Mouse (Mus musculus) midbrain, embryonic 15.5 days (tissue): Measurements from ENCODE around the gene Col4a2. TPM values are rescaled to one million over a fixed set of nuclear protein-coding genes. Genes with fewer than 3 reads are reported as not detected.
A peak's percentile ranks its signal among the peaks of the same experiment; 100 is the strongest.
"Not testable (repeated sequence)": the region's sequence is repeated elsewhere in the genome, so short reads cannot be mapped to it uniquely, and the experiment has no call there.

ENCODE experiments used
- ATAC-seq: fragments of 200-750 bp; cut with Nextera tagmentation; replicated peaks from 2 replicates; pipeline ENCODE4 v1.8.0; 2017; ENCODE audit warnings: moderate TSS enrichment
- H3K27ac ChIP-seq: fragments of 300-500 bp; sonication (generic); 2 replicates; pipeline ENCODE4 v1.5.1; 2015; ENCODE audit warnings: mild to moderate bottlenecking, inconsistent platforms
- H3K27me3 ChIP-seq: fragments of 300-500 bp; sonication (generic); replicated peaks from 2 replicates; pipeline ENCODE4 v1.6.1; 2015; ENCODE audit warnings: inconsistent platforms
- H3K36me3 ChIP-seq: fragments of 300-500 bp; sonication (generic); replicated peaks from 2 replicates; pipeline ENCODE4 v1.6.1; 2015; ENCODE audit warnings: inconsistent platforms
- H3K4me1 ChIP-seq: fragments of 300-500 bp; sonication (generic); 2 replicates; pipeline ENCODE4 v1.6.1; 2015; ENCODE audit warnings: inconsistent platforms
- H3K4me2 ChIP-seq: fragments of 300-500 bp; sonication (generic); 2 replicates; pipeline ENCODE4 v1.6.1; 2015; ENCODE audit warnings: inconsistent platforms, mild to moderate bottlenecking, moderate library complexity
- H3K4me3 ChIP-seq: fragments of 300-500 bp; sonication (generic); 2 replicates; pipeline ENCODE4 v1.5.1; 2015; ENCODE audit warnings: mild to moderate bottlenecking, inconsistent platforms
- H3K9ac ChIP-seq: fragments of 300-500 bp; sonication (generic); 2 replicates; pipeline ENCODE4 v1.6.1; 2015; ENCODE audit warnings: mild to moderate bottlenecking, inconsistent platforms
- H3K9me3 ChIP-seq: fragments of 300-500 bp; sonication (generic); 2 replicates; pipeline ENCODE4 v1.6.1; 2016; ENCODE audit warnings: inconsistent platforms
- WGBS: fragments of 180-500 bp; shearing (Covaris S2); methylation state at CpG from one replicate; pipeline ENCODE4 v1.1.7; 2015; ENCODE audit warnings: mixed read lengths; 5-methylcytosine and 5-hydroxymethylcytosine counted together
- polyA plus RNA-seq: library from polyadenylated mRNA; unstranded; fragments of >200 nt; fragmentation: Nextera tagmentation; extraction: Ambion mirVana; gene quantifications from 2 replicates; pipeline ENCODE4 v1.2.1, GENCODE M21; 2015

Col4a2 gene
- polyA plus RNA-seq, 1 experiment from 2014 or later: 43.7 TPM

DNA sequence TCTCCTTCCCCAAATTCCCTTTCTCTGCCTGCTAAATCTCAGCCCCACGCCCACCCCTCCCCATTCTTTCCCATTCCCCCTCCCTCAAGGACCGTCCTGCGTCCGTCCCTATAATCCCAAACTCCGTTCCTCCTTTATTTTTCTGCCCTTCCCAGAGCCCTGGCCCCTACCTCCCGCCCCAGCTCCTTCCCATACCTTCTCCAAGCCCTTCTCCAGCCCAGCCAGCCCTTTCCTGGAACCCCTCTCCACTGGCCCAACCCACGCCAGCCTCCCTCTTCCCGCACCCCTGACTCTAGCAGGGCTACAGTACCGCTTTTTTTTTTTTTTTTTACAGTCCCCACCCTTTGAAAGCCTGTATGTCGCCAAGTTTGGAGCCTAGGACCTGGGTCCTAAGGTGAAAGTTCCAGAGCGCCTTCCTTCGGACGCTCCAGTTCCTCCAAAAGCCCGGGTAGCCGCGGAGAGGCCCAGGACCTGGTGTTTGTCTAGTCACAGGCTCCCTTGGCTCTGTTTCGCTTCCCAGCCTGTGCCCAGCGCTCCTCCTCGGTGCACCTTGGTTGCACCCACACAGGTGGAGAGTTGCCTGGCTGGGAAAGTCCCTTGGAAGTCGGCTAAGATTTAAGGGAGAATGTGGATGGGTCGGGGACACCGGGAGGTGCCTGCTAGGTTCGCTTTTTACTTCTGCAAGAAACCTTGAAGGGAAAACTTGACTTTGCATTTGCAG lies 166.4 kb downstream of the Col4a2 start:
- no peak overlapping the region for H3K27ac ChIP-seq
- H3K27me3 ChIP-seq: peaks cover 64% of the 10 kb centered on the region
- peak overlapping the region; percentile 47 for H3K4me3 ChIP-seq
- no peaks in the 10 kb centered on the region for H3K36me3 ChIP-seq
- peak overlapping the region; percentile 98 for H3K4me2 ChIP-seq
- H3K9ac ChIP-seq: no peak overlapping the region
- H3K9me3 ChIP-seq: no peaks in the 10 kb centered on the region
- peaks cover 19% of the 10 kb centered on the region for H3K4me1 ChIP-seq
- ATAC-seq: no peak; the same call in 1 of the 2 replicates
- 2% methylated on average over 22 of the region's 23 CpGs for WGBS

DNA sequence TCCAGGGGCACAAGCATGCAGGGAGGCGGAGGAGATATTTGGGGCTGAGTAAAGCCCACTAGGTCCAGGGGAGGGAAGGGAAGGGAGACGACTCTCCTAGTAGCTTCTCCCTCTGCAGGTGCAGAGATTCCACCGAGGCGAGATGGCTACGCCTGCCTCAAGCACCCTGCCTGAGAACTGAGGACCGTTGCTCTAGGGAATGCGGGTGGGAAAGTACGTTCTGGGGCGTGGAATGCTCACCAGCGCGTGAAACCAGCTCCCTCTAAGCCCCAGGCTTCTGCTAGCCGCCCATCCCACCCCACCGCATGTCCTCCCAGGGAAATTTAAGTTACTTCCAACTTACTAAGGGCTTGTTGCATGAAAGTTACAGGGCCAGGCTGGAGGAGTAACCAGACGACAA lies 167.0 kb downstream of the Col4a2 start:
- WGBS: 6% methylated on average over 14 of the region's 14 CpGs
- Histone ChIP-seq H3K9me3 (no peaks in the 10 kb centered on the region), H3K4me1 (peaks cover 19% of the 10 kb centered on the region), H3K9ac (no peak overlapping the region), H3K27ac (no peak overlapping the region), H3K4me3 (no peak overlapping the region), H3K4me2 (no peak overlapping the region), H3K36me3 (no peaks in the 10 kb centered on the region), H3K27me3 (peaks cover 59% of the 10 kb centered on the region)
- ATAC-seq: no peak

DNA sequence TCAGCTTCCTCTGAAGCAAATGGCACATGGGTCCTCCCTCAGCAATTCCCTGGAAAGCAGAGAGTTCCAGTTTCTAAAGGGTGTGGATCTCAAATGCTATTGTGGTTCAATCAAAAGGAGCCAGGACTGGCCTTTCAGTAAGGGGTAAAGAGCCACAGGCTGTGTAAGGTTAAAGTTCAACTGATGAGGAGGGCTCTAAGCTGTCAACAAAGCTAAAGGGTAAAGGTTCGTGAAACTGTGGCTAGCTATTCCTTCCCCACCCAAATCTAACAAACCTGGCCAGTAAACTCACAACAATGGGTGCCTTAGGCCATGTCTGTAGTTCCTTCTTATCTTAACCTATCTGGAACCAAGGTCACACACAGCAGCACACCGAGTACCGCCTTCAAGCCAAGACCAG lies 169.3 kb downstream of the Col4a2 start:
- no peak overlapping the region for H3K4me3 ChIP-seq
- H3K27ac ChIP-seq: no peak overlapping the region
- H3K4me2 ChIP-seq: no peak overlapping the region
- H3K9me3 ChIP-seq: no peaks in the 10 kb centered on the region
- peaks cover 13% of the 10 kb centered on the region for H3K4me1 ChIP-seq
- no peak overlapping the region for H3K9ac ChIP-seq
- no peak for ATAC-seq
- 67% methylated on average over 3 of the region's 3 CpGs for WGBS
- H3K27me3 ChIP-seq: peaks cover 40% of the 10 kb centered on the region
- no peaks in the 10 kb centered on the region for H3K36me3 ChIP-seq

DNA sequence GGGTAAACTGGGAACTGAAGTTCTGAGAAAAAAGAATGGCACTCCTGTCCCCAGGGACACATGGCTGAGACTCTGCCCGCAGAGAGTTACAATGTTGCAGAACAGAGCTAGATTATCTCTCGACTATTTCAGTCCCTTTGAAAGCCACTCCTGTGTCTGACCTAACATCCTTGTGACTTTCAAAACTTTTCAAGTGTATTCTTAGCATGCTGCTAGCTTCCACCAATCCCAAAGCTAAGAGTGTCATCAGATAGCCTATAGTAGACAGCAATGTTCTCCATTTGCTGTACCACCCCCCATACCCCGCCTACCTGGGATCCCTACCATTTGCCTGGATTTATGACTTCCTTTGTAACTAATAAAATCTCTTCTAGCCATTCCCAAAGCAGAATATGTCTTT lies 169.9 kb downstream of the Col4a2 start:
- peaks cover 34% of the 10 kb centered on the region for H3K27me3 ChIP-seq
- no peak overlapping the region for H3K4me3 ChIP-seq
- ATAC-seq: no peak
- H3K9ac ChIP-seq: no peak overlapping the region
- peaks cover 10% of the 10 kb centered on the region for H3K4me1 ChIP-seq
- H3K36me3 ChIP-seq: no peaks in the 10 kb centered on the region
- no peak overlapping the region for H3K27ac ChIP-seq
- H3K9me3 ChIP-seq: no peaks in the 10 kb centered on the region
- WGBS: 70% methylated on average over 3 of the region's 3 CpGs
- no peak overlapping the region for H3K4me2 ChIP-seq

DNA sequence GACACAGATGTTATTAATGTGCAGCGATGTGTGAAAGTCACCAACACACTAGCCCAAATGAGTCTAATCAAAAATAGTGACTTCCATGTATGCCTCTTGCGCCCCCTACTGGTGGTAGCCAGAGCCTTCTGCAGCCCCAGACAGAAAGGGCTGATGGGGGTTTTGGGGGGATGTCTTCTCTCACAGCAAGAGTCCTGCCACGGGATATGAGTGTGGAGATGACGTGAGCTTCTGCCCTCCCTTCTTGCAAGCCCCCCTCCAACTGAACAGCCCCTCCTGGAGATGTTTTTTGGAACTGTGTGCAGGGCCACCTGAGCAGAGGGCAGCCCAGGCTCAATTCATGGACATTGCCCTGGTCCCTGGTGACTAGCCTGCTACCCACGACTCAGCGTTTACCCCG lies 173.5 kb downstream of the Col4a2 start:
- Histone ChIP-seq H3K4me2 (no peak overlapping the region), H3K4me3 (no peak overlapping the region), H3K9me3 (no peaks in the 10 kb centered on the region), H3K27me3 (peaks cover 13% of the 10 kb centered on the region; the same call in 1 of the 2 replicates), H3K36me3 (no peaks in the 10 kb centered on the region), H3K27ac (no peak overlapping the region), H3K4me1 (no peaks in the 10 kb centered on the region), H3K9ac (no peak overlapping the region)
- WGBS: 17% methylated on average over 7 of the region's 7 CpGs
- no peak for ATAC-seq

DNA sequence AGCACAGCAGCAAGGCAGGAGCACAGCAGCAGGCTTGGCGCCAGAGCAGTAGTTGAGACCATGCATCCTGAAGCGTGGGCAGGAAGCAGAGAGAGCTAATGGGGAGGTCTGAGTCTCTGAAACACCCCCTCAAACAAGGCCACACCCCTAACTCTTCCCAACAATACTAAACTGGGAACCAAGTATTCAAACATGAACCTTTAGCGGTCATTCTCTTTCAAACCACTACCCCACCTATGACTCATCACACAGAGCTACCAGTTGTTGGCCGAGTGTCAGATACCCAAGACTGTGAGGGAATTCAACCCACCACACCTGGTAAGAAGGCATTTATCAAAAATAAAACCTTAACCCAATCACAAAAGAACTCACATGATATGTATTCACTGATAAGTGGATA lies 174.6 kb downstream of the Col4a2 start:
- H3K4me3 ChIP-seq: no peak overlapping the region
- H3K36me3 ChIP-seq: no peaks in the 10 kb centered on the region
- 80% methylated on average over 4 of the region's 4 CpGs for WGBS
- no peak overlapping the region for H3K4me2 ChIP-seq
- H3K27ac ChIP-seq: no peak overlapping the region
- H3K4me1 ChIP-seq: no peaks in the 10 kb centered on the region
- no peaks in the 10 kb centered on the region for H3K9me3 ChIP-seq
- H3K9ac ChIP-seq: no peak overlapping the region
- ATAC-seq: no peak
- peaks cover 18% of the 10 kb centered on the region for H3K27me3 ChIP-seq

DNA sequence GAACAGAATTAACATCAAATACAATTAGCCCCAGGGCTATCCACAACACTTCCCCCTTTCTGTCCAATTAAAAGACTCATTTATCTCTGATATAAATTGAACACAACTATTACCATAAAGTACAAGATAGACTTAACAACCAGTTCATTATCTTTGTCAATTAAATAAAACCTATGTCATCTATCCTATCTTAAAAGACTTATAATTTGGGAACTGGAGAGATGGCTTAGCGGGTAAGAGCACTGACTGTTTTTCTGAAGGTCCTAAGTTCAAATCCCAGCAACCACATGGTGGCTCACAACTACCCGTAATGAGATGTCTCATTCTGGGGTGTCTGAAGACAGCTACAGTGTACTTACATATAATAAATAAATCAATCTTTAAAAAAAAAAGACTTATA lies 179.7 kb downstream of the Col4a2 start:
- H3K4me2 ChIP-seq, H3K27ac ChIP-seq, H3K9me3 ChIP-seq, H3K4me1 ChIP-seq, H3K9ac ChIP-seq, H3K4me3 ChIP-seq, H3K36me3 ChIP-seq, ATAC-seq: not testable (repeated sequence)
- 90% methylated on average over 2 of the region's 2 CpGs for WGBS
- peaks cover 28% of the 10 kb centered on the region for H3K27me3 ChIP-seq

DNA sequence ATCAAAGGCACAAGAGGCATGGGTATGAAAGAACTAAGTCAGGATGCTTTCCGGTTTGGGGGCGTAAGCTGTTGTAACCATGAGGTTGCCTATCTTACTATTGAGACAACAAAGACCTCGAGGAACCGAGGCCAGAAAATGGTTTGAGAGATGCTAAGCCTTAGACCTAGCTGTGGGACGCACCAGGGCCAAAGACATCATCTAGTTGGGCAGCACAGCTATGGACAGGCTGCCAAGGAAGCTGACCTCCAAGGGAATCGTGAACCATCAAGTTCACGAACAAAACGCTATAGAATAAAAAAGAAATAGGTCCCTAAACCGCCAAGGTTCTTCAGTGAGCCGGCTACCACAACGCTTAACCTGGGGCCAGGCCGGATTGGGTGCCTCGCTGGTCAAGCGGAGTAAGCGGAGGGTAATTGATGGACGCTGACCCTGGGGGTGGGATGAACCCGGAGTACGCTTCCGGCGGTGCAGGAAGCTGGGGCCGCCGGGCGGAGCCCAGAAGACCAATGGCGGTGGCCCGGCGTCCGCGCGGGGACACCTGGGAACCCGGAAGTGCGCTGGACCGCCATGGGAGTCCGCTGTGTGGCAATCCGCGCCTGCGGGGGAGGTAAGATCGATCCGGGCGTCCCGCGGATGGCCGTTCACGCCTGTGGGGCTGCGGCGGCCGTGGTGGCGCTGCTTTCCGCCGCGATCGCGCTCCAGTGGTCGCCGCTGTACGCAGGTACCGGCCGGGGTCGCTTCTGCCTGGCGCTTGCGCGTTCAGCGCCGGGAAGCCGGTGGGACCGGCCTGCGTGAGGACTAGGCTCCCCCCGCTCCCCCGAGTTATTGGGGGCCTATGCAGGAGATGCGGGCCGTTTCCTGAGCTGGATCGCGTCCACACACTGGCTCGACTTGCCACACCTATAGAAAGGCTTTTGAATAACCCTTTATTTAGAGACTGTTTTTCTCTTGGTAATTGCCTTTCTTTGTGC lies 184.7 kb downstream of the Col4a2 start, which contains the start of gene Naxd:
Gene Naxd, plus strand, starts transcription at position 490 of the 974 bp plus-strand sequence.
- 3% methylated on average over 73 of the region's 73 CpGs for WGBS
- Histone ChIP-seq H3K9me3 (no peaks in the 10 kb centered on the region), H3K27ac (peak within 1 kb of the TSS; percentile 85), H3K9ac (peak within 1 kb of the TSS; percentile 90), H3K36me3 (no peaks in the 10 kb centered on the region), H3K4me2 (peak within 1 kb of the TSS; percentile 71), H3K4me3 (peak within 1 kb of the TSS; percentile 78), H3K27me3 (peaks cover 13% of the 10 kb centered on the region; the same call in 1 of the 2 replicates), H3K4me1 (peaks cover 19% of the 10 kb centered on the region)
- ATAC-seq: peak; percentile 98

DNA sequence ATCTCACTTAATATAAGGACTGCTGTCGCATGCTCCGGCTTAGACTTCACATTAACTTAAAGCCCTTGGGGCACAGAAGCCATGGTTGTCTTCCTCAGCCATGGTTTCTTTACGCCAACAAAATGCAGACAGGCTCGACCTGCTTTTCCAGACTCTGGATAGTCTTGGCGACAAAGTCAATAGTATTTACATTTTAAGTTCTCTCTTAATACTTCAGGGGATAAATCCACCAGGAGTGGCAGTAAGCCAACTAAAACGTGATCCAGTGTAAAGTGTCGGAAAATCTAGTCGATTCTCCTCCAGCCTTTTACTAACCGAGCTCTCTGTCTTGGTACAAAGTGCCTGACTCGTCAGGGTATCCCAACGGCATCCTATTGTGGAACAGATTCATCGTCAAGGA lies 185.7 kb downstream of the Col4a2 start:
- peaks cover 9% of the 10 kb centered on the region; the same call in 1 of the 2 replicates for H3K27me3 ChIP-seq
- no peak for ATAC-seq
- peaks cover 4% of the 10 kb centered on the region; the same call in 1 of the 2 replicates for H3K36me3 ChIP-seq
- H3K9me3 ChIP-seq: no peaks in the 10 kb centered on the region
- H3K4me3 ChIP-seq: peak overlapping the region; percentile 78
- peak overlapping the region; percentile 71 for H3K4me2 ChIP-seq
- no peak overlapping the region for H3K27ac ChIP-seq
- H3K9ac ChIP-seq: no peak overlapping the region
- H3K4me1 ChIP-seq: peaks cover 19% of the 10 kb centered on the region
- 76% methylated on average over 12 of the region's 12 CpGs for WGBS

Other genes with a start within 250 kb of the Col4a2 start
- 90.6 and 102 TPM in 2 replicates for gene Col4a1, start within 50 bp of the Col4a2 start, polyA plus RNA-seq
- 0.71 and 1.3 TPM in 2 replicates for gene Rab20, start 165.9 kb downstream of the Col4a2 start, polyA plus RNA-seq
- gene Naxd, start 184.7 kb downstream of the Col4a2 start, polyA plus RNA-seq: 140 and 153 TPM in 2 replicates
- gene Cars2, start 238.0 kb downstream of the Col4a2 start, polyA plus RNA-seq: 21.7 and 23.5 TPM in 2 replicates
- 47.9 and 50.5 TPM in 2 replicates for gene Ing1, start 242.8 kb downstream of the Col4a2 start, polyA plus RNA-seq